Mouse (Mus musculus): ENCODE results near the gene Evx1. TPM values are rescaled to one million over a fixed set of nuclear protein-coding genes. Genes with fewer than 3 reads are reported as not detected.

Gene Evx1
- total RNA-seq (2014; rRNA removed) (not detected in 2 replicates), polyA plus RNA-seq (2015; fragmentation: Nextera tagmentation; extraction: Ambion mirVana) (not detected in 2 replicates)

DNA sequence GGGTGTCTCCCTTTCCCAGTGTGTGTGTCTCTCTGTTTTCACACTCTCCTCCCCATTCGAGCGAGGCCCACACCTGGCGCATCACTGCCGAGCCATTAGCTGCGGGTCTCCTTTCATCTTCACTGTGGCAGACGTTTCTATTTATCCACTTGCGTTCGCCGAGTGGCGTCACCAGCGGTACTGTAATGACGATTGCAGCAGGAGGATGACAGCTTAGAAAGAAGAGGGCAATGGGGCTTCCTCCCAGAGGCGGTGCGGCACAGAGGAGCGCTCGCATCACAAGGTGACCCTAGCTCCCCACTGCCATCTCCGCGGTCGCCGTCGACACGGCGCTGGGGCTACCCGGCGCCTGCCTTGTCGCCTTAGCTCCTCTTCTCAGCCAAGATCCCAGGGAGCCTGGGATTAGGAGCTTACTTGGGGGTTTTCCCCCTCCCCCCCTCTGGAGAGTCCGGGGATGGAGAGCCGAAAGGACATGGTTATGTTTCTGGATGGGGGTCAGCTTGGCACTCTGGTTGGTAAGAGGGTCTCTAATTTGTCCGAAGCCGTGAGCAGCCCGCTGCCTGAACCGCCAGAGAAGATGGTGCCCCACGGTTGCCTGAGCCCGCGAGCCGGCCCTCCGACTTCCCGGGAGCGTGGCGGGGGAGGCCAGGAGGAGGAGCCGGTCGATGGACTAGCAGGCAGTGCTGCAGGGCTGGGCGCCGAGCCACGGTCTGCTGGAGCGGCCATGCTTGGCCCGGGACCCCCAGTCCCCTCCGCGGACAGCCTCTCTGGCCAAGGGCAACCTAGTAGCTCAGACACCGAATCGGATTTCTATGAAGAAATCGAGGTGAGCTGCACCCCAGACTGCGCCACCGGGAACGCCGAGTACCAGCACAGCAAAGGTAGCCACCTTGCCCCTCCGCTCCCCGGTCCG lies at the start of gene Evx1:
Gene Evx1, plus strand, starts transcription at position 108 of the 913 bp plus-strand sequence.
- TF ChIP-seq CTCF (IDR thresholded peaks at IDR 0.05; ENCODE audit: low read depth) = no peak
- no peaks in the 10 kb centered on the region for H3K9me3 ChIP-seq (ENCODE audit: low read length)
- no peak within 1 kb of the TSS for H3K4me2 ChIP-seq (ENCODE audit: low read depth)
- H3K9ac ChIP-seq = no peak within 1 kb of the TSS
- under 1% methylated on average over 59 of the region's 59 CpGs for WGBS
- no peak within 1 kb of the TSS for H3K4me3 ChIP-seq (ENCODE audit: low read depth, low read length)
- ATAC-seq (no peak), DNase-seq (peak; percentile 48)
- no peak within 1 kb of the TSS for H3K27ac ChIP-seq (ENCODE audit: low read depth, low read length)
- no peaks in the 10 kb centered on the region for H3K36me3 ChIP-seq (ENCODE audit: insufficient read depth)
- H3K4me1 ChIP-seq (ENCODE audit: insufficient read depth) = no peaks in the 10 kb centered on the region
- peaks cover 87% of the 10 kb centered on the region for H3K27me3 ChIP-seq (ENCODE audit: insufficient read depth, low read length)

DNA sequence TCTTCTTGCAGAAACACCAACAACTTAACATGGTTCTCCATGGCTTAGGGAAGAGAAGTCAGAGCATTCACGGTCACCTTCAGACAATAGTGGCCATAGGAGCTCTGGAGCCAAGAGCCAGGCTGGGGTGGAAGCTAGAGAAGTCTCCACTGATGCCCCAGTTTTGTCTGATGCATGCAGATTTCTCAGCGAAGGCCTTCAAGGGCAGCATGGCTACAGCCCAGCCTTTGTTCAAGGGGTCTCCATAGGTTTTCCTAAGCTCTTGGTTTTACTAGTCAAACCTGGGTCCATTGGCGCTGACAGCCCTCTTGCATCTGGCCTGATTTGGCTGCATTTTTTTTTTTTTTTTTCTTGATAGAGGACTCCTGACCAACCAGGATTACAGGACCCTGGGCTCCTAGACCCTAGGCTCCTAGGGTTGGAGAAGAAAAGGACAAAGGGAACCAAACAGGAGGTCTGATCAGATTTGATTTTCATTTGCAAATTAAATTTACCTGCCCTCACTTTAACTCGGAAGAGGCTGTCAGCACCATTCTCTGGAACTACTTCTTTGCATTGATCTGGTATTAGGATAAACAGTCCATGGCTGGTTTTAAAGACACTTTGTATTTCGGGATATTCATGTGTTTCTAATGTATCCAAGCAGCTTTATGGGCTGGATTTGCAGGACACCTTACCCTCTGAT lies 49.0 kb upstream of the Evx1 start:
- DNase-seq = no peak
- Histone ChIP-seq H3K4me2 (ENCODE audit: low read depth) (no peak overlapping the region), H3K27me3 (ENCODE audit: insufficient read depth, low read length) (peaks cover 92% of the 10 kb centered on the region), H3K4me1 (ENCODE audit: insufficient read depth) (no peaks in the 10 kb centered on the region), H3K4me3 (ENCODE audit: low read depth, low read length) (no peak overlapping the region), H3K9ac (no peak overlapping the region), H3K36me3 (ENCODE audit: insufficient read depth) (no peaks in the 10 kb centered on the region), H3K9me3 (ENCODE audit: low read length) (no peaks in the 10 kb centered on the region), H3K27ac (ENCODE audit: low read depth, low read length) (no peak overlapping the region)
- under 1% methylated on average over 5 of the region's 5 CpGs for WGBS
- no peak for TF ChIP-seq CTCF (IDR thresholded peaks at IDR 0.05; ENCODE audit: low read depth)
- ATAC-seq = no peak

DNA sequence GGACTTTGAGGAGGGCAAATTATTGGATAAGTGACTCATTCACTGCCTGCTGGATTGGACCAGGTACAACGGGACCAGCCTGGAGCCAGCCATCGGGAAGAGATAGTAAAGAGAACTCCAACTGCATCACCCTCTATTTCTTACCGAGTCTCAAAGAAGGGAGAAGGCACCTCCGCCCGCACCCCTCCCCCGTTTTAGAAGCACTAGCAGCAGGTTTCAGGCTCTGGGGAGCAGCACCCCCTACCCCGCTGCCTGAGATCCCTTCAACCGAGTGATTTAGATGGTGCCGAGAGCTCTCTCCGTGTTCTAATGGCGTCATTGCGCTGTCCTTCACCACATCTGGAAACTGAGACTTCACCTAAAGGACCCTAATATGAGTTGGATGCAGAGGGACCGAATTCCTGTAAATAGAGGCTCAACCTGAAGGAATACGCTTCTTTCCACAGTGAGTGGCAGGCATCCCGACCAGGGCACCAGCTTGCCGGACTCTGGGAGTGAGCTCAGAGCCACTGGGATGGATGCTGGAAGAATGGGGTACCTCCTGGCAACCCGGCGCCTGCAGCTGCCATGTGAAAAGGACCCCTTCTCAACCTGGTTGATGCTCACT lies 47.9 kb upstream of the Evx1 start:
- peaks cover 96% of the 10 kb centered on the region for H3K27me3 ChIP-seq (ENCODE audit: insufficient read depth, low read length)
- ATAC-seq = no peak
- no peak overlapping the region for H3K4me3 ChIP-seq (ENCODE audit: low read depth, low read length)
- H3K9ac ChIP-seq = no peak overlapping the region
- no peaks in the 10 kb centered on the region for H3K36me3 ChIP-seq (ENCODE audit: insufficient read depth)
- H3K4me2 ChIP-seq (ENCODE audit: low read depth) = no peak overlapping the region
- H3K27ac ChIP-seq (ENCODE audit: low read depth, low read length) = no peak overlapping the region
- WGBS = 2% methylated on average over 18 of the region's 18 CpGs
- TF ChIP-seq CTCF (IDR thresholded peaks at IDR 0.05; ENCODE audit: low read depth) = no peak
- no peak for DNase-seq
- no peaks in the 10 kb centered on the region for H3K9me3 ChIP-seq (ENCODE audit: low read length)
- no peaks in the 10 kb centered on the region for H3K4me1 ChIP-seq (ENCODE audit: insufficient read depth)

DNA sequence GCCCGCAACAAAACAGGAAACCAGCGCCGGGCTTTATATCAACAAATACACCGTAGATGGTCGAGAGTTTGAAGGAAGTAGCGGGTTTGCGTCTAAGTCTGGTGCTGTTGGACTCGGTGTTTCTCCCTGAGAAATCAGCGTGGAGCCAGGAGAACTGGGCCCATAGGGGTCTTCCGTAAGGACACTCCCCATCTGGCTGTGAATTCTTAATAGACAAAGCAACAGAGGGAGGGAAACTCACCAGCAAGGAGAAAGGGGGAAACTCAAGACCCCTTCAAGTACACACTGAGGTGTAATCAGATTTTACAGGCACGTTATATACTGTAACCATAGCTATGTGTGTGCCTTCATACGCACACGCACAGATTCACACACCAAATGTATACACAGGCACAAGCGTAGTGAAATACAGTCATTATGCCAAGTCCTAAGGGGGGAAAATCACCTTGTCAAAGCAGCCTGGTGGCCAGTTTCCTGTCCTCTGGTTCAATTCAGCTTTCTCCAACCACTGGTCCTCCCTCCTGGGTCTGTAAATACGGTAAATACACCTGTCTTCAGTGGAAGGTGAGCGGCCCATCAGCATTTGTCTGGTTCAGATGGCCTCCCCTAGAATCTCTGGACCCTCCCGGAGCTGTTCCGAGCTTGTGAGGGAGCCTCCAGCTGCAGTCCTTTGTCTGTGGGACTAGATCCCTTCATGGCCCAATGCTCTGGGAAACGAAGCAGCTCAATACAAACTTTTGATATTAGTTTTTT lies 47.2 kb upstream of the Evx1 start:
- WGBS = 1% methylated on average over 19 of the region's 19 CpGs
- no peak for TF ChIP-seq CTCF (IDR thresholded peaks at IDR 0.05; ENCODE audit: low read depth)
- Histone ChIP-seq H3K4me3 (ENCODE audit: low read depth, low read length) (no peak overlapping the region), H3K36me3 (ENCODE audit: insufficient read depth) (no peaks in the 10 kb centered on the region), H3K4me1 (ENCODE audit: insufficient read depth) (no peaks in the 10 kb centered on the region), H3K27ac (ENCODE audit: low read depth, low read length) (no peak overlapping the region), H3K9me3 (ENCODE audit: low read length) (no peaks in the 10 kb centered on the region), H3K4me2 (ENCODE audit: low read depth) (no peak overlapping the region), H3K9ac (no peak overlapping the region), H3K27me3 (ENCODE audit: insufficient read depth, low read length) (peaks cover 97% of the 10 kb centered on the region)
- no peak for DNase-seq
- no peak for ATAC-seq

DNA sequence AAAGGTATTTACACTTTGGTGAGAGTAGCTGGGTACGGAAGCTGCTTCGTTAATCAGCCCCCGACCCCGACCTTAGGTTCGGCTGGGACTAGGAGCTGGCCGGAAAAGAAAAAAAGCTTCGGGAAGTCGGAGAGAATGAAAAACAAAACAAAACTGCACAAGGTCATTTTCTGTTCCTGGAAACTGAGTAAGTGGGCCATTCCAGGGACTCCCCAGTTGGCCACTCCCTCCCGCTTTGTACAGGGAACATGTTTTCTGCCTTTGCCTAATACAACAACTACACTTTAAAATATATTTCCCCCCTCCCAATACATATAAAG lies 46.7 kb upstream of the Evx1 start:
- no peak for DNase-seq
- Histone ChIP-seq H3K4me3 (ENCODE audit: low read depth, low read length) (no peak overlapping the region), H3K4me1 (ENCODE audit: insufficient read depth) (no peaks in the 10 kb centered on the region), H3K4me2 (ENCODE audit: low read depth) (no peak overlapping the region), H3K36me3 (ENCODE audit: insufficient read depth) (no peaks in the 10 kb centered on the region), H3K27me3 (ENCODE audit: insufficient read depth, low read length) (peaks cover 99% of the 10 kb centered on the region), H3K9me3 (ENCODE audit: low read length) (no peaks in the 10 kb centered on the region), H3K9ac (no peak overlapping the region), H3K27ac (ENCODE audit: low read depth, low read length) (no peak overlapping the region)
- no peak for TF ChIP-seq CTCF (IDR thresholded peaks at IDR 0.05; ENCODE audit: low read depth)
- no peak for ATAC-seq
- 2% methylated on average over 9 of the region's 9 CpGs for WGBS

DNA sequence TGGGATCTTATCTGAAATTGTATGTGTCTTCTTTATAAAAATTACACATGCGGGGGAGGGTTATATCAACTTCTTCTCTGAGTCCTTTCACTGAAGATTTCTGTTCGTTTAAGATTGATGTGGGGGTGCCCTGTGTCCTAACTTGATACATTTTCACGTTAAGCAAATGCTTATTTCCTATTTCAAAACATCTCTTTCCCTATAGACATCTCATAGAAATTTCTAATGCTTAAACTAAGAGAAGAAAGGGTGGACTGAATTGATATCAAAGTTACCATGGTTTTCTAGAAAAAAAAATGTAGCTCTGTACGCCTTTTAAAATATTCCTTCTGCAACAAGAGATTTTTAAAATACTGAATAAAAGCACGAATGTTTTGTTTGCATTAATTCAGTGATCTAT lies 46.1 kb upstream of the Evx1 start:
- H3K4me1 ChIP-seq (ENCODE audit: insufficient read depth) = no peaks in the 10 kb centered on the region
- no peak overlapping the region for H3K4me3 ChIP-seq (ENCODE audit: low read depth, low read length)
- no peak for TF ChIP-seq CTCF (IDR thresholded peaks at IDR 0.05; ENCODE audit: low read depth)
- DNase-seq (no peak), ATAC-seq (no peak)
- H3K9ac ChIP-seq = no peak overlapping the region
- 18% methylated on average over 5 of the region's 5 CpGs for WGBS
- H3K4me2 ChIP-seq (ENCODE audit: low read depth) = no peak overlapping the region
- H3K9me3 ChIP-seq (ENCODE audit: low read length) = no peaks in the 10 kb centered on the region
- no peaks in the 10 kb centered on the region for H3K36me3 ChIP-seq (ENCODE audit: insufficient read depth)
- H3K27me3 ChIP-seq (ENCODE audit: insufficient read depth, low read length) = peaks cover 98% of the 10 kb centered on the region
- H3K27ac ChIP-seq (ENCODE audit: low read depth, low read length) = no peak overlapping the region
